Mouse (Mus musculus) stomach, embryonic 15.5 days (tissue): ENCODE measurements around the gene Ypel3. TPM values are rescaled to one million over a fixed set of nuclear protein-coding genes. Genes with fewer than 3 reads are reported as not detected.

Source experiments
- ATAC-seq: fragments of 200-750 bp; cut with Nextera tagmentation; 2 replicates; pipeline ENCODE4 v1.8.0; 2017; ENCODE audit warnings: low read depth, moderate number of reproducible peaks, moderate TSS enrichment; ENCODE audit not compliant: insufficient read depth, low FRiP score
- H3K27ac ChIP-seq: fragments of 300-500 bp; sonication (generic); 2 replicates; pipeline ENCODE4 v1.5.1; 2015; ENCODE audit warnings: mild to moderate bottlenecking, inconsistent platforms
- H3K27me3 ChIP-seq: fragments of 300-500 bp; sonication (generic); replicated peaks from 2 replicates; pipeline ENCODE4 v1.6.1; 2015; ENCODE audit warnings: inconsistent platforms
- H3K36me3 ChIP-seq: fragments of 300-500 bp; sonication (generic); 2 replicates; pipeline ENCODE4 v1.6.1; 2015; ENCODE audit warnings: inconsistent platforms
- H3K4me1 ChIP-seq: fragments of 300-500 bp; sonication (generic); 2 replicates; pipeline ENCODE4 v1.6.1; 2015; ENCODE audit warnings: inconsistent platforms
- H3K4me2 ChIP-seq: fragments of 300-500 bp; sonication (generic); 2 replicates; pipeline ENCODE4 v1.6.1; 2015; ENCODE audit warnings: mild to moderate bottlenecking, inconsistent platforms
- H3K4me3 ChIP-seq: fragments of 300-500 bp; sonication (generic); replicated peaks from 2 replicates; pipeline ENCODE4 v1.5.1; 2015; ENCODE audit warnings: inconsistent platforms
- H3K9ac ChIP-seq: fragments of 300-500 bp; sonication (generic); 2 replicates; pipeline ENCODE4 v1.6.1; 2015; ENCODE audit warnings: inconsistent platforms
- H3K9me3 ChIP-seq: fragments of 300-500 bp; sonication (generic); 2 replicates; pipeline ENCODE4 v1.6.1; 2016; ENCODE audit warnings: inconsistent platforms
- WGBS: fragments of 180-500 bp; shearing (Covaris S2); methylation state at CpG from one replicate; pipeline ENCODE4 v1.1.7; 2015; 5-methylcytosine and 5-hydroxymethylcytosine counted together
- polyA plus RNA-seq: library from polyadenylated mRNA; unstranded; fragments of >200 nt; fragmentation: Nextera tagmentation; extraction: Ambion mirVana; gene quantifications from 2 replicates; pipeline ENCODE4 v1.2.1, GENCODE M21; 2015

Gene Ypel3
- polyA plus RNA-seq, 1 experiment from 2014 or later = 93.0 TPM

DNA sequence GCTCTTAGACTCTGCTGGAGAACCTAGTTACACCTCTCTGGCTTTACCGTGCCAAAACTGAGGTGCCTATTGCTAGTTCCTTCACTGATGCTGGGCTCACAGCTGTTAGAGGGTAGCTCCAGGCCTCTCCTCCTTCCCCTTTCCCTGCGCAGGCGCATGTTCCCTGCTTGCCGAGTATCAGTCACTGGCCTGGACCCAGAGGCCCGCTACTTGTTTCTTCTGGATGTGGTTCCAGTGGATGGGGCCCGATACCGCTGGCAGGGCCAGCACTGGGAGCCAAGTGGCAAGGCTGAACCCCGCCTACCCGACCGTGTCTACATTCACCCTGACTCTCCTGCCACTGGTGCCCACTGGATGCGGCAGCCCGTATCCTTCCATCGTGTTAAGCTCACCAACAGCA is 5.9 kb downstream of the Ypel3 start:
- 73% methylated on average over 13 of the region's 13 CpGs for WGBS
- peaks cover 25% of the 10 kb centered on the region for H3K4me1 ChIP-seq
- no peak overlapping the region for H3K4me3 ChIP-seq
- no peak overlapping the region for H3K27ac ChIP-seq
- H3K9ac ChIP-seq = no peak overlapping the region
- H3K27me3 ChIP-seq = no peaks in the 10 kb centered on the region
- no peaks in the 10 kb centered on the region for H3K9me3 ChIP-seq
- no peak for ATAC-seq
- H3K36me3 ChIP-seq = peaks cover 34% of the 10 kb centered on the region
- no peak overlapping the region for H3K4me2 ChIP-seq

GRCm38 (mm10) chr7:126784469-126784868 is 7.7 kb downstream of the Ypel3 start:
- 87% methylated on average over 7 of the region's 7 CpGs for WGBS
- peaks cover 21% of the 10 kb centered on the region for H3K4me1 ChIP-seq
- no peak overlapping the region for H3K27ac ChIP-seq
- no peaks in the 10 kb centered on the region for H3K27me3 ChIP-seq
- peaks cover 46% of the 10 kb centered on the region for H3K36me3 ChIP-seq
- no peak for ATAC-seq
- H3K4me2 ChIP-seq = no peak overlapping the region
- no peaks in the 10 kb centered on the region for H3K9me3 ChIP-seq
- H3K4me3 ChIP-seq = no peak overlapping the region
- H3K9ac ChIP-seq = no peak overlapping the region

- WGBS = 63% methylated on average over 4 of the region's 4 CpGs
- Histone ChIP-seq H3K4me3 (no peak overlapping the region), H3K4me1 (peaks cover 17% of the 10 kb centered on the region), H3K4me2 (no peak overlapping the region), H3K27ac (no peak overlapping the region), H3K36me3 (peaks cover 46% of the 10 kb centered on the region), H3K27me3 (no peaks in the 10 kb centered on the region), H3K9ac (no peak overlapping the region), H3K9me3 (no peaks in the 10 kb centered on the region)
- no peak for ATAC-seq
Measured at GRCm38 (mm10) chr7:126785056-126785455, 8.3 kb downstream of the Ypel3 start.

GRCm38 (mm10) chr7:126786142-126786541 is 9.4 kb downstream of the Ypel3 start:
- no peaks in the 10 kb centered on the region for H3K9me3 ChIP-seq
- no peak overlapping the region for H3K27ac ChIP-seq
- no peak overlapping the region for H3K4me2 ChIP-seq
- no peak for ATAC-seq
- peaks cover 46% of the 10 kb centered on the region for H3K36me3 ChIP-seq
- H3K4me3 ChIP-seq = no peak overlapping the region
- H3K4me1 ChIP-seq = peaks cover 14% of the 10 kb centered on the region; the same call in 1 of the 2 replicates
- H3K27me3 ChIP-seq = no peaks in the 10 kb centered on the region
- no peak overlapping the region for H3K9ac ChIP-seq
- 90% methylated on average over 14 of the region's 14 CpGs for WGBS

DNA sequence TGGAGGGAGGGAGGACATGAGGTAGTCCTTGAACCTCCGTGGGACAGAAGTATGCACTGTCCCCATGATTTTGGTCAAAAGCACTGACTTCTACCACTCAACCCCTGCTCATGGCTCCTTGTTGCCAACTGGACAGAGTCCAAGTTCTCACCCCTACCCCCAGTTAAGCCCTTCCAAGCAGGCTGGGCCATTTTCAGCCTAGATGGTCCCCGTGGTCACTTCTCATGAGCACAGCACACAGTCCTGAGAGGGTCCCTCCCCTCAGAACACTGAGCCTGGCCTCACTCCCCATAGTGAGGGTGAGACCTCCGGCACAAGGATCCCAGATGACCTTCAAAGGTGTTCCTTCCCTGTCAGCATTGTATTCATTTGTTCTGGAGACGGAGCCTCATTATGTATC is 12.4 kb downstream of the Ypel3 start:
- ATAC-seq = no peak
- WGBS = 87% methylated on average over 4 of the region's 4 CpGs
- no peak overlapping the region for H3K27ac ChIP-seq
- H3K36me3 ChIP-seq = peaks cover 42% of the 10 kb centered on the region
- H3K4me3 ChIP-seq = no peak overlapping the region
- H3K27me3 ChIP-seq = no peaks in the 10 kb centered on the region
- H3K9ac ChIP-seq = no peak overlapping the region
- no peaks in the 10 kb centered on the region for H3K9me3 ChIP-seq
- H3K4me2 ChIP-seq = no peak overlapping the region
- peaks cover 8% of the 10 kb centered on the region; the same call in 1 of the 2 replicates for H3K4me1 ChIP-seq

- H3K4me1 ChIP-seq = peaks cover 17% of the 10 kb centered on the region
- peak within 1 kb of the TSS; percentile 89 for H3K9ac ChIP-seq
- peak within 1 kb of the TSS; percentile 60 for H3K4me2 ChIP-seq
- peaks cover 45% of the 10 kb centered on the region for H3K36me3 ChIP-seq
- H3K4me3 ChIP-seq = peak within 1 kb of the TSS; percentile 74
- H3K27ac ChIP-seq = peak within 1 kb of the TSS; percentile 97
- peak; percentile 93 for ATAC-seq
- H3K9me3 ChIP-seq = no peaks in the 10 kb centered on the region
- under 1% methylated on average over 81 of the region's 83 CpGs for WGBS
- H3K27me3 ChIP-seq = no peaks in the 10 kb centered on the region
Measured at GRCm38 (mm10) chr7:126791851-126792720, 15.3 kb downstream of the Ypel3 start, which contains the start of gene Ppp4c. Gene Ppp4c (minus strand): TSS chr7:126792496.

- peak; percentile 5; the same call in 1 of the 2 replicates for ATAC-seq
- H3K9ac ChIP-seq = 0 out of 2 replicates have a peak overlapping the region, but pooled peaks have one; percentile 19
- WGBS = 21% methylated on average over 11 of the region's 11 CpGs
- peak overlapping the region; percentile 74 for H3K4me3 ChIP-seq
- peak overlapping the region; percentile 60 for H3K4me2 ChIP-seq
- peaks cover 25% of the 10 kb centered on the region for H3K4me1 ChIP-seq
- no peaks in the 10 kb centered on the region for H3K27me3 ChIP-seq
- no peaks in the 10 kb centered on the region for H3K9me3 ChIP-seq
- H3K27ac ChIP-seq = peak overlapping the region; percentile 97
- peaks cover 37% of the 10 kb centered on the region for H3K36me3 ChIP-seq
Measured at GRCm38 (mm10) chr7:126792721-126793443, 16.1 kb downstream of the Ypel3 start.

DNA sequence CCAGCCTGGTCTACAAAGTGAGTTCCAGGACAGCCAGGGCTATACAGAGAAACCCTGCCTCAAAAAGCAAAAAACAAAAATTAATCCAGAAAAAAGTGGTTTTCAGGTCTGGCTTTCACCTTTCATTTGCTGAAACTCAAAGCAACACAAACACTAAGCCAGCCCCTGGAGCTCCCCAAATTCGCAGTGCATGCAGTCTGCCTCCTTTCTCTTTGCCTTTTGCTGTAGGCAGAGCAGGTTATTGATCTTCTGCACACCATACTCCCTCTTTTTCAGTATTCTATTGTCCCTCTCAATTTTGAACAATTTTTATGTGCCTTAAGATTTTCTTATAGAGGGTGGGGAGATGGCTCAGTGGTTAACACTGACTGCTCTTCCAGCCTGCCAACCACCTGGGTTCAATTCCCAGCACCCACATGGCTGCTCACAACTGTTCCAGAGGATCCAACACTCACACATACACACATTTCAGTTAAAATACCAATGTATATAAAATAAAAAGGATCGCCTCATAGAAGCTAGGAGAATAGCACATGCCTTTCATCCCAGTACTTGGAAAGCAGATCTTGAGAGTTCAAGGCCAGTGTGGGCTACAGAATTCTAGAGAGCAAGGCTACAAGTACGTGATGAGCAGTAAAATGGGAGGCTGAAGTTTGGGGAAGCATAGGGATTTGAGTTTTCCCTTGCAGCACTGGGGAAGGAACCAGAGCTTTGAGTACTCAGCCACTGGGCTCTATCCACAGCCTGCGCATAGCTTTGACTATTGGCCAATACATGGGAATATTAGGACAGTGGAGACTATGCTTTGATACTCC is 16.9 kb downstream of the Ypel3 start:
- H3K4me2 ChIP-seq = peak overlapping the region; percentile 60; the same call in 1 of the 2 replicates
- H3K27me3 ChIP-seq = no peaks in the 10 kb centered on the region
- no peak overlapping the region for H3K9ac ChIP-seq
- no peak for ATAC-seq
- H3K4me1 ChIP-seq = peaks cover 25% of the 10 kb centered on the region
- peaks cover 29% of the 10 kb centered on the region for H3K36me3 ChIP-seq
- no peaks in the 10 kb centered on the region for H3K9me3 ChIP-seq
- 70% methylated on average over 4 of the region's 4 CpGs for WGBS
- H3K4me3 ChIP-seq = no peak overlapping the region
- H3K27ac ChIP-seq = peak overlapping the region; percentile 97; the same call in 1 of the 2 replicates

- Histone ChIP-seq H3K4me1 (peaks cover 25% of the 10 kb centered on the region), H3K9me3 (no peaks in the 10 kb centered on the region), H3K27ac (no peak overlapping the region), H3K4me3 (no peak overlapping the region), H3K9ac (no peak overlapping the region), H3K27me3 (no peaks in the 10 kb centered on the region), H3K4me2 (no peak overlapping the region), H3K36me3 (peaks cover 27% of the 10 kb centered on the region)
- no peak for ATAC-seq
- WGBS = 77% methylated on average over 4 of the region's 4 CpGs
Measured at GRCm38 (mm10) chr7:126794271-126794605, 17.5 kb downstream of the Ypel3 start.

DNA sequence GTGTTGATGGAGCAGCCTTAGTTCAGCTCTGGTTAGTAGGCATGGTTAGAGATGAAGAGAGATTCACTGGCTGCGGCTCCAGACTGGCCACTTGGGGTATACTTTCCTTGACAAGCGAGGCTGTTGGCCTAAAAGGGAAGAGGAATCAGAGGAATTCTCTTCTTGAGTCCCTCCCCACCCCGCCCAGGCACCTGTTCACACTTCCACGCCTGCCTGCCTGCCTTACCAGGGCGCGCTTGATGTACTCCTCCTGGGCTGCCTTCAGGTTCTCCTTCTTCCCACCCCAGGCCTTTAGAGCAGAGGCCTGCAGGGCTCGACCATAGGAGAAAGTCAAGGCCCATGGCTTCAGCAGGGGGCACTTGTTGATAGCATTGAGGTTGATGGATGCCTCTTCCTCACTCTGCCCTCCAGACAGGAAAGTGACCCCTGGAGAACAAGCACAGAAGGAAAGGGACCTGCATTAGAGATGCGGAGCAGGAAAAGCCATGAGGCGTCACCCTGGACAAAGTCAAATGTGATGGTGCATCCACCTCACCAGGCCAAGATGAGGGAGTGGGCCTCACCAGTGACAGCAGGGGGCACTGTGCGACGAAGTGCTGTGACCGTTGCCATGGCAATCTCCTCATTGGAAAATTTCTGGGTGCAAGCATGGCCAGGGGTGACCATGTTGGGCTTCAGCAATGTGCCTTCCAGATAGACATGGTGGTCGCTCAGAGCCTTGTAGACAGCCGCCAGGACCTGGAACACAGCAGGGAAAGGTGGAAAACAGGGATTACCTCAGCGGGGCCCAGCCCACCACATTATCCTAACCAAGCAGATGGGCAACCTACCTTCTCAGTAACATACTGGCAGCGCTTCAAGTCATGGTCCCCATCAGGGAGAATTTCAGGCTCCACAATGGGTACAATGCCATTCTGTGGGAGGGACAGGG is 18.9 kb downstream of the Ypel3 start:
- Histone ChIP-seq H3K4me1 (peaks cover 32% of the 10 kb centered on the region), H3K9me3 (no peaks in the 10 kb centered on the region), H3K4me2 (peak overlapping the region; percentile 85; the same call in 1 of the 2 replicates), H3K4me3 (no peak overlapping the region), H3K27ac (no peak overlapping the region), H3K27me3 (no peaks in the 10 kb centered on the region), H3K36me3 (peaks cover 27% of the 10 kb centered on the region), H3K9ac (no peak overlapping the region)
- ATAC-seq = no peak
- 79% methylated on average over 16 of the region's 16 CpGs for WGBS
